Mouse (Mus musculus) layer of hippocampus, postnatal 36 days (tissue): ENCODE data around the gene Glcci1. TPM values are rescaled to one million over a fixed set of nuclear protein-coding genes. Genes with fewer than 3 reads are reported as not detected.

Experiments
- DNase-seq, 2 experiments: peaks; one replicate each; pipeline ENCODE4 v3.0.0; 2022
- total RNA-seq, 2 experiments: library from RNA; stranded (reverse); gene quantifications; 2 replicates each; pipeline ENCODE4 v1.2.3; 2021

The Glcci1 gene
- total RNA-seq, result 10 to 100 TPM; 77.4 to 85.2 TPM

DNA sequence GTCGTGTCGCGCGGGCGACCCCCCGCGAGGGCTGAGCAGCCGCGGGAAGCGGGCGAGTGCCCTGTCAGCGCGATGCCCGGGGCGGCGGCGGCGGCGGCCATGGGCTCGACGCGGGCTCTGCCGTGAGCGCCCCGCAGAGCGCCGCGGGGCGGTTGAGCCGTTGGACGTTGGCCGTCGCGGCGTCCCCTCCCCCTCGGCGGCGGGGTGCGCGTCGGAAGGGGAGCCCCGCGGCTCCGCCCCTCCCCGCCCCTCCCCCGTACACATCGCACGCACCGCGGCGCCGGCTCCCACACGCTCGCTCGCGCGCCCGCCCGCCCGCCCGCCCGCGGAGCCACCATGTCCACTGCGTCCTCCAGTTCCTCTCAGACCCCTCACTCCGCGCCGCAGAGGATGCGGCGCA lies at the start of gene Glcci1:
Glcci1 (plus strand) TSS at position 50 of the 400 bp plus-strand sequence.
- peak; percentile 69 to 72 for DNase-seq

- no peak for DNase-seq
Measured at GRCm38 (mm10) chr6:8462447-8462846, 47.0 kb upstream of the Glcci1 start.

DNA sequence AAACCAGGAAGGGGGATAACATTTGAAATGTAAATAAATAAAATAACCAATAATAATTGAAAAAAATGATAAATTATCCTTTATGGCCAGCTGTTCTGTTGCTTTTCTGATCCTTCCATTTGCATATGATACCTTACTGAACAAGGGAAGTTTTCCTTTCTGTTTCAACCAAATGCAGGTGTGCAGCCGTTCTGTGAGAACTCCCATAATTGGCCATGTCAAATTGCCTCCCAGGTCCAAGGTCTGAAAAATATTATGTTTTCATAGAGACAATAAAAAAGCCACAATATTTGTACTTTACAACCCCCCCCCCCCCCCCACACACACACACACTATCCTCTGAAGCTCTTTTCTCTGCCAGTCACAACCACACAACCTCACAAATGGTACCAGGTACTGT lies 44.0 kb upstream of the Glcci1 start:
- DNase-seq, result no peak

GRCm38 (mm10) chr6:8465985-8466384 lies 43.4 kb upstream of the Glcci1 start:
- no peak for DNase-seq

DNA sequence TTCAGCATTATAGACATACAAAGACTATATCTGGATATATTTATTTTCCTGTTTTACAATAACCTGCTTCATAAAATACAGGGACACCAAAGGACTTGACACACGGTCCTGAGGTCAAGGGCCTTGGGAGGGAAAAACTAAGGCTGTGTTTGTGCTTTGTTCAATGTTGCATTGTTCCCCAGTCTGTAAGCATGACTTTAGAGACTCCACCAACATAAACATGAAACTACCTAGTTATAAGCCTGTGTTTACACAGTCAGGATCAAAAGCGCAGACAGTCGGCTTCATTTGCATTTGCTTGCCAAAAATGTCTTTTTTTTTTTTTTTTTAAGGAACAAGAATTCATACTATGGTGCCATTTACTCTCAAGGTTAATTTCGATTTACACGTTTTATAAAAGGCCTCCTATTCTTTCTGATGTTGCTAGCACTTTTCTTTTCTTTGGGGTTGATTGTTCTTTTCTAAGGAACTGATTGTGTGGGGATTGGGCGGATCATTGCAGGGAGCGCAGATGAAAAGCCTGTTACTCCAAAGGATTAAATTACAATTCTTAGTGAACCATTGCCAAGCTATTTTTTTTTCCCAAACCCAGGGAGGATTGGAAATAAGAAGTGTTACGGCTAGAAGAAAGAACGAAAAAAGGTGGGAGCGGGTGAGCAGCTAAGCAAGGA lies 41.6 kb upstream of the Glcci1 start:
- no peak for DNase-seq

DNA sequence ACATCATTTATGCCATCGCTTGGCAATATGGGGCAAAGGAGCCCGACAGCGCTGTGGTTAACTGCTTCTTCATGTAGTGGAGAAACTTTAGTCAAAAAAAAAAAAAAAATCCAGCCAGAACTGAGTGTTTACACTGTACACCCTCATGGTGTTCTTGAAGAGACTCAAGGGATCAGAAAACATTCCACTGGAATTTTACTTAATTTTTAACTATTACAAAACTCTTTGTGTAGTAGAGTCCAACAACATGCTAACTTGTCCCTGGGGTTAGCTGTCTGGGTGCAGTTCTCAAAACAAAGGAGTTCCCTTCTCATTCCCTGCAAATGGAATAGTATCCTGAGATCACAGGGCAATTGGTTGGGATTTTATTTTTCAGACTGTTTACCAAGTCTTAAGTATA lies 39.5 kb upstream of the Glcci1 start:
- no peak for DNase-seq

DNA sequence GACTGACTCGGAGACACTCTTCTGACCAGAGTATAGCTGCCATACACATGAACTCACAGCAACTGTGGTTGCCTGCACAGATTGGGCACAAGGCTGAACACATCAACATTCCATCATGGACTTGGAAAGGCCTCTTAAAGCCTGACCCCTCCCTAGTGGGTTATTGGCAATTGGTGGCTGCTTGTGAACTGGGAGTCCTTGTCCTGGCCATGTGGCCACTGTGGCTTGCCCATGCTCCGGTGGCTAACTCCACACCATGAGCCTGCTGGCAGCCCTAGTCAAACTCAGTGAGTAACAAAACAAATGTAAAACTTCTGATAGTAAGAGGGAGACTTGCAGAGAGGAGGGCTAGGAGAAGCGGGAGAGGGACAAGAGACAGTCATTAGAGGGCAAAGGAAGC lies 37.3 kb upstream of the Glcci1 start:
- no peak for DNase-seq

DNA sequence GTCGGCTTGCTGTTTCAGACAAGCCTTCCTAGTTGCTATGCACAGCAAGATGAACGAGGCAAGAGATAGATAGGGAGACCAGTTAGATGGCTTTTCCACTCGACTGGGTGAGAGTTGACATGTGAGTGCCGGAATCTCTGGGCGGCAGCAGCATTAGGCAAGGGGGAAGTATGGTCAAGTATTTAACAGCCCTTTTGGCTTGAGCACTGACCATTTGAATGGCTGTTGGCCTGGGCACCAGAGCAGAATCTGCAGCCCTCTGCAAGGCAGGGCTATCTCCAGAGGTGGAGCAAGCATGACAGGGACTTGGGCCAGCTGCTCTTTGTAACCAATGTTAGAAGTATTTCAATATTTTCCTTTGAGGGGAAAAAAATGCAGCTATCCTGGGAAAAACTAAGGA lies 36.5 kb upstream of the Glcci1 start:
- no peak for DNase-seq

DNA sequence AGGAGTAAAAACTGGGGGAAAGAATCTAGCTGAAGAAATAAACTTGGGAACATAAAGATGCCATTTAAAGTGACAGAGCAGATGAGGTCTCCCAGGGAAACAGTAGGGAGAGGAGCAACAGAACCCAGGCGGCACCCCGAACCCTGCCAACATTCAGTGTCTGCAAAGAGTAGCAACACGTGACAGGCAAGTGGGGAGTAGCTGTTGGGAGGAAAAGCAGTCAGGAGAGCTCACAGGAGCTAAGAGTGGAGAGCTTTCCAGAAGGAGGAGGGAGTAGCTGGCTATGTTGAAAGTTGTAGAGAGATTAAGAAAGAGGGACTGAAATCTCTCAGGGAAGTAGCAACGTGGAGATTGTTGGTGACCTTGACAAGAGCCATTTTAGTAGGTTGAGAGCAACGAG lies 35.9 kb upstream of the Glcci1 start:
- DNase-seq, result peak in 1 of 2 experiments; percentile 4

GRCm38 (mm10) chr6:8474316-8474715 lies 35.1 kb upstream of the Glcci1 start:
- no peak for DNase-seq

DNA sequence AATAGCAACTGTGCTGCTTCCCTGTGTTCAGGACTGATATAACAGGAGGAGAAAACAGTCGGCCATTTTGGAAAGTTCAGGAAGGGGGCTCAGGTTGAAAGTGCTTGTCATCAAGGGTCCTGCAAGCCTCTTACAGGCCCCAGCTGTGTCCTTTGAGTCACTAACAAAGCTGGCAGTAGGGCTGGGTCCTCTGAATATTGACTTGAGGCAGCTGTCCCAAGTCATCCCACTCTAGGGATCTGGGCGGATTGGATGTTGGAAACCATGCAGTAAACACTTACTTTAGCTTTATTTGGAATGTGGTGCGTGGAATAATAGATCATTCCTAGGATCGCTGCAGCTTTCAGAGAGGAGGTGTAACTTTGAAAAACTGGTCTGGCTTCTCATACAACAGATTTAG lies 34.6 kb upstream of the Glcci1 start:
- DNase-seq, result no peak

DNA sequence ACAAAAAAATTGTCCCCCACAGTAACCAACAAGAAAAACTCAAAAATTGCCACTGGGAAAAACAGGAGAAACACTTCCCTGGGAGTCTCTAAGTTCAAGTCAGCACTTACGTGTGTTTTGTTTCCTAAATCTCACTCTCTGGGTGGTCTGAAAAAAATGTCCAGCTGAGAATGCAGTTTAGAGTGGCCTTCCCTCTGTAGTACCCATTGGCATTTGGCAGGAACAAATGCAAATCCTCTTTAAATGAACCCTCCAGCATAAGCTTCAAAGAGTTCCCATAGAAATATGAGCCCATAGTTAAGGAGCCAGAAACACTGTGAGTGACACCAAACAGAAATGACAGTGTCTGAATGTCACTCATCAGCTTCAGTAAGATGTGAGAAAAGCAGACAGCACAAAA lies 30.2 kb upstream of the Glcci1 start:
- no peak for DNase-seq

GRCm38 (mm10) chr6:8484437-8485275 lies 24.7 kb upstream of the Glcci1 start:
- no peak for DNase-seq

- no peak for DNase-seq
Measured at GRCm38 (mm10) chr6:8485414-8486175, 23.8 kb upstream of the Glcci1 start.

GRCm38 (mm10) chr6:8486391-8487043 lies 22.9 kb upstream of the Glcci1 start:
- no peak for DNase-seq

- DNase-seq, result no peak
Measured at GRCm38 (mm10) chr6:8487044-8487853, 22.2 kb upstream of the Glcci1 start.

DNA sequence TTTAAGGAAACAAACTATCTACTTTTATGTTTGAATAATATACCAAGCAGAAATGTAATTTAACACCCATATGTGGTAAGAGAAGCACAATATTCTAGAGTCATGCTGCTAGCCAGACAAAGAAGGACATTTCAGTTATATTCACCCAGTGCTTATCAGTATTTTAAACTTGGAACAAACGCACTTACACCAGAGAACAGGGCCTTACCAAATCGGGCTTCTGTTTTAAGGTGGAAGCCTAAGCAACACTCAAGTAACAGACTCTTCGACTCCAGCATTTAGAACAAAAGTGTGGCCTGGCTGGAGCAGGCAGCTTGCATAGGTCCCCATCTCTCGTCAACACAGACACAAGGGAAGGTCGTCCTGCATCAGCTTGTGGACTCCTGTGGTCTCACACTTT lies 21.2 kb upstream of the Glcci1 start:
- DNase-seq, result no peak

DNA sequence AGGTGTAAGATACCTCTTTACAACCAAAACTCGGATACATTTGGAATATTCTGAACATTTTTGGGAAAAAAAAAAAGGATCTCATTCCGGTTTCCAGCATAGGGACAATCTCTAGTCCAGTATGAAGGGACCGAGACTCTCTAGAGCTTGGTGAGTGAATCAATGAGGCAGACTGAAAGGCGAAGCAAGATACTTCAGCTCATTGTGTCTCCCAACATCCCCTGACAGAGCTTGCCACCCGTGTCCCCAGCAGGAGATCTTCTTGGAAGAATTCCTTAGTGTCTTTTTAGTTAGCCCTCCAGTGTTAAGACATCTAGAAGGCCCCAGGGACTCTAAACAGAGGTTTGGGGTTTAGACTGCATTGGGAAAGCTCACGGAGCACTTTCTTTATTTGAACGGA lies 20.1 kb upstream of the Glcci1 start:
- DNase-seq, result no peak

DNA sequence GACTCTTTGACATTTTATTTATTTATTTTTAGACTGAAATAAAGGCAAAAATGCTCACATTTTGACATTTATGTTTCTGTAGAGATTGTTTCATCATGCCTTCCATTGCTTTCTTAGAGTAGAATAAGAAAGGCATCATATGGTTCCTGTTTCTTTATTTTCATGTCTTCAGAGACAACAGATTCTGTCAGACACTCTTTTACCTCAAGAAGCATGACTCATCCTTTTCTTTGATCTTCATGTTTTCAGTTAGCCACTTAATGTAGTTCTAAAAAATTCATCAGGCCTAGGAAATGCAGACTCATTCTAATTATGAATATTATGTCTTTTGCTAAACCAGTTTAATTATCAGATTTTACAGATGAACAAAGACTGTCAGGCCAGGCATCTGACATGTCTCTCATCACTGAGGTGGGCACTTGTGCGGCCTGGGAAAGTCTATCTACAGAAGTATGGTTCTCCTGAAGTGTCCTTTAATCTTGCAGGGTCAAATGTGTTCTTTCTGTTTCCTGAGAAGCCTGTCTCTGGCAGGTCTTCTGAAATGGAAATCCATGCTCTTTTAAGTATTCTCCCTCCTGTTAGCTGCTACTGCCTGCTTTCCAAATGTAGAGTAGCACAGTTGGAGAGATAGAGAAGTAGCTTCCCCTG lies 19.3 kb upstream of the Glcci1 start:
- no peak for DNase-seq

DNA sequence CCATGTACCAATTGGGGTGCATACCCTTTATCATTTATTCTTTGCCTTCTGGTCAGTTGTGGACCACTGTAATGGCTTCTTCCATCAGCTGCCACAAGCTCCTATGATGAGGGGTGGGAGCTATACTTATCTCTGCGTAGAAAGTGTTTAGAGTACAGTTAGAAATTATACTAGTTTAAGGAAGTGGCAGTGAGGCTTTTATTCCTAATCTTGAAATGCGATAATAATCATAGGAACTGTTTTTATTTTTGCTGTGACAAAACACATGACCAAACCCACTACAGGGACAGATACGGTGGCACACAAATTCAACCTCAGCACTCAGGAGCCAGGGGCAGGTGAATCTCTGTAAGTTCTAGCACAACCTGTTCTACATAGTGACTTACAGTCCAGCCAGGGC lies 17.2 kb upstream of the Glcci1 start:
- DNase-seq, result no peak

- no peak for DNase-seq
Measured at GRCm38 (mm10) chr6:8495109-8495826, 14.1 kb upstream of the Glcci1 start.
